Mouse (Mus musculus) G1E (cell line): ENCODE data around the gene Gm20708.

Experiments used
- CTCF ChIP-seq: IDR thresholded peaks from 2 replicates; pipeline ENCODE4 v1.5.1; 2012; ENCODE audit warnings: low read depth, low read length, inconsistent platforms, mixed read lengths
- GATA1 ChIP-seq: IDR thresholded peaks from 2 replicates; pipeline ENCODE4 v1.6.1; 2012; ENCODE audit warnings: borderline replicate concordance, low read length, inconsistent platforms, mixed read lengths

DNA sequence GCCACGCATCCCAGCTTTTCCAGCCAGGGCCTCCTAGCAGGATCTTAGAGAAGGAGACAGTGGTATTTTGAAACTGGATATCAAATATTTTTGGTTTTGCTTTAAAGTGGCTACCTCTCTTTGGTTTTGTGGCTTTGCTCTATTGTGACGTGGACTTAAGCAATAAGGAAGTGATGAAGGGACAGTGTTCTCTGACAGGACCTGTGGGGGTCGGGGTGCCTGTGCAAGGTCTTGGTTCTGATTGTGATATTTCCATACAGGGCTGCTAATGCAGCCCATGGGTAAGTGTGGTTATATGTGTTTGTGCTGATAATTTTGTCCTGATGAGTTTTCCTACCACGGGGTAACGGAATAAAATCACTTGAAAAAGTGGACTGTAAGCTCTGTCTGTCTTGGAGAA, 45.9 kb downstream of the Gm20708 start:
- no peak for TF ChIP-seq CTCF
- TF ChIP-seq GATA1 = no peak
